Mouse (Mus musculus) cerebellum, postnatal 4 days (tissue): ENCODE measurements around the gene Bcat1.

Experiments
- DNase-seq, 2 experiments: peaks; one replicate each; pipeline ENCODE4 v3.0.0; 2022; ENCODE audit warnings: low spot score in 2 of 2, mixed read lengths in 1 of 2

The Bcat1 gene

DNA sequence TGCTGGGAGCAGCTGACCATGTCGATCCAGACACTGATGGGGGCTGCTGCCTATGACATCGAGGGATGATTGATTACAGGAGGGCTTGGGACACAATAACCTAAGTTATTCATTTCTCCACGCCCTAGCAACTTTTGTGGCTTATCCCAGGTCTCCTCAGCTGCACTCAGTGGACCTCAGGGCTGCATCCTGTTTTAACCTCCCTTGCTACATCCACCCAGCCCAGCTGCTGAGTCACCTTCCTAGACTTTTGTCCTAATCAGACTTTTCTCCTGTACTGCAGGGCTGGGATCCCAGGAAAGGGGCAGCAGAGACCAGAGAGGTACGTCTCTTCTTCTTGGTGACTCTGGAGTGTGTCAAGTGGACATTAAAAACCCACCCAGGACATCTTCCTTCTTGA lies 19.9 kb downstream of the Bcat1 start:
- no peak for DNase-seq

DNA sequence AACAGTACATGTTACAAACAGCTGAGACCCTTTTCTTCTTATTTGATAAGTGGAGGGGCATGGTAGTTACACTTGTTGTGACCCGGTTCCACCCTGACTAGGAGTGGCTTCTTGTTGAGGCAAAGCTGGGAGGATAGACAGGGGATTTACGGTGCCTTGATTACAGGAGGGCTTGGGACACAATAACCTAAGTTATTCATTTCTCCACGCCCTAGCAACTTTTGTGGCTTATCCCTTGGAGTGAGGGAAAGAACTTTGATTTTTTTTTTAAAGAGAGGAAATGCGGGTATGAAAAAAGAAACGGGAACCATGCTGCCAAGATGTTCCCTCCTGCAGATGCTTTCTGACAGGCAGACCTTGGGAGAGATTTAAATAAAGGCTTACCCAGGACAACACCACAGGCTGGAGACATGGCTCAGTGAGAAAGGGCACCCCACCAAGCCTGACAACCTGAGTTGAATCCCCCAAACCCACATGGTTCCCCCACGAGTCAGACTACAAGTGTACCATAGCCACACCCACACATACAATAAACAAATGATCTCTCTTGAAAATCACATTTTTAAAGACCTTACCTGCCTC lies 20.6 kb downstream of the Bcat1 start:
- no peak for DNase-seq

DNA sequence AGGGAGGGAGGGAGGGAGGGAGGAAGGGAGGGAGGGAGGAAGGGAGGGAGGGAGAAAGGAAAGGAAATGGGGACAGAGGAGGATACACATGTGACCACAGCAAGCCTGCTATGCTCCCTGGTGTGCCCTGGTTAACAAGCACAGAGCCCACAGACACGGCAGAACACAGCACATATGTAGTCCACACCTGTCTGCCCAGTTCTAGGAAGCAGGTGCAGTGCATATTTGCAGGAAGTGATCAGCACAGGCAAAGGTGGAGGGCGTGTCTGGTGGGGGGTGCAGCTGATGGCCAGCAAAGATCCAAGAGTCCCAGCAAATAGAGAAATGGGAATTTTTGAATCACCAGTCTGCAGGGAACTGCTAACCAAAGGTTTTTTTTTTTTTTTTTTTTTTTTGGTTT lies 23.3 kb downstream of the Bcat1 start:
- DNase-seq = no peak

DNA sequence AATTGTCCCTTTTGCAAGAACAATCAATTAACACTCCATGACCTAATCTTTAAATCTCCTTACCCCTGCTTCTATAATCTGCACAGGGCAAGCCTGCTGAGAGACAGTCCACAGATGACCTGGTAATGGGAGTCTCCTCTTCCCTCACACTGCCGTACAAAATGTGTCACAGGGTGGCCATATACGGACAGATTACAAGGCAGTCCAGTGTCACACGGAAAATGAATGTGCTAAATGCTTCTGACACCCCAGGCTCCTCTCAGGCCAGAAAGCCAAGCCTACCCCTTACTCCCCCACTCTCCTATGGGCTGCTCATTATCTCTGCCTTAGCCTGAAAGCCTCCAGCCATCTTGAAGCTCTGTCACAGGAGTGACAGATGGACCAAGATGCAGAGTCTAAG lies 25.1 kb downstream of the Bcat1 start:
- no peak for DNase-seq

DNA sequence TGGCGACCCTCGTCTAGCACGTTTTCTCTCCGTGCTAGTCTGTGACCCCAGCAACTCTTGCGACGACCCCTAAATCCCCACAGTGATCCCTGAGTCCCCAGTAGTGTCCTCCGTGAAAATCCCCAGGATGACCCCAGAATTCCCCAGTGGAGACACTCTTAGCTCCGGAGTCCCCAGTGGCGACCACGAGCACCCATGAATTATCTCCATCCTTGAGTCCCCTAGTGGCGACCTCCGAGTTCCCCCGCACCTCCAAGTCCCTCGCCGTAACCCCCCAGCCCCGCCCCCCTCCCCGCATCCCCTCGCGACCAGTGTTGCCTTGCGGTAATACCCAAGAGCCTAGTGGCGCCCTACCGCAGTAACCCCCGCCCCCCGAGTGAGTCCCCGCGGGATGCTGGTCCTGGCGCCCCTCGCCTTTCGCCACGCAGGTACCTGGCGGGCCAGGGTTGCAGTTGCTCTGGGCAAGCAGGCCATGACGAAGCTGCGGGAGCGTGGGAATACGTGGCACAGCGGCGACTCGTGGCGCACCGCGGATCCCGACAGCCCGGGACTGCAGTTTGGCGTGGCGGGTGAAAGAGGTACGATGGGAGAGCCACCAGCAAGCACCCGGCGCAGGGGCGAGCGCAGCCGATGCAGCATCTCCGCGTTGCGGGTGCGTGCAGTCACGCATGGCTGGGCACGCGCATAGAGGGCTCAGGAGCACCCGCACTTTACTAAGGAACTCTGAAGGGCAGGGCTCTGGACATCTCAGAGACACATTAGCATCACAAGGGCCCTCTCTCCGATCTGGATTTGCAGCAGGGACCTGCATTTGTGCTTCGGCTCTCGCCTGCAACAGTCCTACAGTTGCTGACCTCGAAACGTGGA lies 27.6 kb downstream of the Bcat1 start:
- DNase-seq = peak; percentile 43 to 44

DNA sequence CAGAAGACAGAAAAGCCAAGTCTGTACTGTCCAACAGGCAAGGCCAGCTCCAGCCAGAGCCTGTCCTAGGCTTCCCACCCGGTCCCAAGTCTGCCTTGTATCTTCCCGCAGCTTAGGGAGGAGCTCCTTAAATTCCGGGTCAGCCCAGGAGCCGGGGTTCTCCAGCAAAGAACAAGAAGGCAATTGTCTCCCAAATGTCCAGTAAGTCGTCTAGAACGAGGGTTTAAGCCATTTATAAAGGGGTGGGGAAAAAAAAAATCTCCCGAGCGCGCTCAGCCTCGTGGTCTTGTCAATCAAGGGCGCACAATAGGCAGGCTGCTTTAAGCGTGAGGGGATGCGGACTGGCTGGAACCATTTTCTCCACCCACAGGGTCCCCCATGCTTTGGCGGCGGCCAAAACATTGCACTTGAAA lies 28.5 kb downstream of the Bcat1 start:
- peak in 1 of 2 experiments; percentile 52 for DNase-seq

DNA sequence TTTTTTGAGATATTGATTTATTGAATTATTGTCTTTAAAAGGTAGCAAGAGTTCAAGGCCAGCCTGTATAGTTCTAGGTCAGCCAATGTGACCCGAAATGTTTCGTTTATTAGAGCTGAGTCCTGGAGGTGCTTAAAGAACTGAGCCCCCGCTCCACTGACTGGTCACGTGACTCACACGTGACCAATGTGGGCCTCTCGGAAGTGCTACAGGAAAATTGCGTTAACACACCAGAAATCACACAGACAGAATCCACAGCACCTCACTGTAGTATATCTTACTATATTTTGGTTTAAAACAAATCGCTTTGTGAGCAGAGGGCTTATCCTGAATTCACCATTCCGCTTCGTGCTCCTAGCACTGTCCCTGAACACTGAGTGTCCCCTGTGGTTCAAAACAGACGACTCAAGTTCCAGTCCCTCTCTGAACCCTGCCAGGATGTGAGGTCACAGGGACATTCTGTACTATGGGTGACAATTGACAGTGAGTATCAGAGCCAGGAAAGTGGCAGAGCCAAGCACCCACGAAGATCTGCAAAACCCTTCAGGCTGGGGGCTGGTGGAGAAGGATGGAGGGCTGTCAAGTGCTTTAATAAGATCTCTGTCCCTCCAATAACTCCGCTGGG lies 29.6 kb downstream of the Bcat1 start:
- no peak for DNase-seq

DNA sequence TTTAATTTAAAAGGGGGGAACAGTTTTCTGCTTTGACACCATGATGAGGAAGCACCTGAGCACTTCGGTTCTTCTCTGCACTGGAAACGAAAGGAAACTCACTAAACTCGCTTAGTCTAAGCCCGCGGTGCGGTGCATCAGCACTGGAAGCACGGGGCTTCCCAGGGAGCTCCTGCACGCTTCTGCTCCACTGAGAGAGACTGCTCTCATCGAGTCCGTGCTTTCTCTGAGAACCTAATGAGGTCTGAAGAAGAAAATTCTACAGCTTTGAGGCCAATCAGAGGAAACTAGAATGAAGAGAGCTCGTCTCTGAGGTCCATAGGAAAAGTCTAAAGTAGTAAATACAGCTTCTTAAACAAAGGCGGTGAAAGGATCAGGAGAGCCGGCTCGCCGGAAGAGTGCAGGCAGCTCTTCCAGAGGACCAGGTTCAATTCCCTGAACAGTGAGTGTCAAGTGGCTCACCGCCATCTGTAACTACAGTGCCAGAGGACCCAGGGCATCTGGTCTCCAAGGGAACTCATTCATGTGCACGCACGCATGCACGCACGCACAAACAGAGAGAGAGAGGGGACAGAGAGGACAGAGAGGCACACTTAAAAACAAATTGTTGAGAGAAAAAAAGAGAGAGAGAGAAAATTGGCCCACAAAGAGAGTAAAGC lies 30.9 kb downstream of the Bcat1 start:
- no peak for DNase-seq

DNA sequence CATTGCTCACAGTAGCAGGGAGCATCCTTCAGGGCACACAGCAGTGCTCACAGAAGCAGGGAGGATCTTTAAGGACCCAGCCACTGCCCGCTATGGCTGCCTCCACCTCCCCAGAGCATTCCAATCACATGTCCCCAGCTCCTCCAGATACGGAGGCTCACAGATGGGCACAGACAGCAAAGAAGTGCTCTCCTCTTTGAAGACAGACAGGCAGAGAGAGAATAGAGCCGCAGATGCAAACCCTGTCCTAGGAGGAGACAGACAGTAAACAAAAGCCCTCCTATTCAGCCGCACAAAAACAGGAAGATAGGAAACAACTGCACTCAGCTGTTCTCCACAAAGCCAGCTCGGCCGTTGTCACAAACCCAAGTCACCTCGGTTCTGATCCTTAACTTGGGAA lies 35.3 kb downstream of the Bcat1 start:
- DNase-seq = no peak

DNA sequence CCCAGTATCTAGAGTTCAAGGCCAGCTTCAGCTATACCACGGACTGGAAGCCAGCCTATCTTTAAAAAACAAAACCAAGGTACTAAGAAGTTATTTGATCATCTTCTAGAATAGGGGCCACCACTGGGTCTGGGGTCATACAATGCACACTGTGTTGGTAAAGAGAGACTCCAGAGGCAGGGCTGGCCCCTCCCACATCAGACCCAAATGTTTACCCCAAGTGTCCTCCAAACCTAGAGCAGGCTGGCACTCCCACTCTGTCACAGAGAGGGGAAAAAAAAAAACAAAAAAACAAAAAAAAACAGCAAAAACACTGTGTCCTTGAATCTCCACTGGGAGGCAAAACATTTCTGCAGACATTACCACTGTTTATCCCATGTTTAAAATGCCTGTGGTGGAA lies 38.4 kb downstream of the Bcat1 start:
- DNase-seq = no peak

DNA sequence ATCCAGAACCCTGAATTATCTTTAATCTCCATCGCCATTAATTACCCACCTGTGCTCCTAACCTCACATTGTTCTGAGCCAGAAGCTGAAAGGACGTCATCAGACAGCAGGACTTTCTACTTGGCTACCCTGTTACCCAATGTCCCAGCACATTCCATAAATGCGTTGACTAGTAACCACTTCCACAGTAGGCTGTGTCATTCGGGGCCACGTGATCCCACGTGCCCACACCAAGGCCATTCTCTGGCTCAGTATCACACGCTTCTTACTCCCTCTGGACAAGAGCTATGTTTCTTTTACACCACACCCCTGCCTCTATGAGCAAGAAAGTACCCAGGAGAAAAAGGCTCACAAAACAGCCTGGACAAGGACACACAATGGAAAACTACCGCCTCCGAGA lies 40.6 kb downstream of the Bcat1 start:
- no peak for DNase-seq

DNA sequence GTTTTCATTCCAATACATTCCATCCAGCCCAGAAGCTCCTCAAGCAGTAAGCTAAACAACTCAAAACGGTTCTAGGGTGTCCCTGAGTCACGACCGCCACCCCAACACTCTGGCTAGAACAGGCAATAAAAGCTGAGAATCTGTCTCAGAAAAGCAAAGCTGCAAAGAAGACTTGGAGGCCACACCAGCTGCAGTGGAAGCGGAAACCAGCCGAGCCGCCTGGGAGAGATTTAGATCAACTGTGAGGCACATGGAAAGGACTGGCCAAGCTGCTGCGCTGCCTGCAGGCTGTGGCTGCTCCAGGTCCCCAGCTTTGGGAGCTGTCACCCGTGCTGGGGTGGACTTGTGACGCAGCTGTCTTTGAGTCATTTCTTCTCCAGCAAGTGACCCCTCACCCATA lies 45.4 kb downstream of the Bcat1 start:
- DNase-seq = no peak

DNA sequence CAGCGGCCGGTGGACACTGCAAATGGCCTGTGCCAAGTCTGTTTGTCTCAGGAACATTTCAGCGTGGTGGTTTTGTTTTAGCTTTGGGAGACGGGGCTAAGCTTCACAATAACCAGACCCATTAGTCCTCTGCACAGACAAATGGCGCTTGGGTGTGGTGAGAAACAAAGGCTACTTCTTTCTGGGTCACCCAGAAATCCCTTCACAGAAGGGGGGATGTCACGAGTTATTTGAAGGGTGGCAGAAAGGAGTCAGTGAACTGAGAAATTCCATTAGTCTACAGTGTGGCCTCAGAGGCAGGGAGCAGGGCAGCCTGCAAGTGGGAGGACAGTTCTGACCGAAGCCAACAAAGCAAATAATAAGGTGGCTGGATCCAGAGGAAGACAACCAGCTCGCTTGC lies 52.0 kb downstream of the Bcat1 start:
- DNase-seq = no peak

DNA sequence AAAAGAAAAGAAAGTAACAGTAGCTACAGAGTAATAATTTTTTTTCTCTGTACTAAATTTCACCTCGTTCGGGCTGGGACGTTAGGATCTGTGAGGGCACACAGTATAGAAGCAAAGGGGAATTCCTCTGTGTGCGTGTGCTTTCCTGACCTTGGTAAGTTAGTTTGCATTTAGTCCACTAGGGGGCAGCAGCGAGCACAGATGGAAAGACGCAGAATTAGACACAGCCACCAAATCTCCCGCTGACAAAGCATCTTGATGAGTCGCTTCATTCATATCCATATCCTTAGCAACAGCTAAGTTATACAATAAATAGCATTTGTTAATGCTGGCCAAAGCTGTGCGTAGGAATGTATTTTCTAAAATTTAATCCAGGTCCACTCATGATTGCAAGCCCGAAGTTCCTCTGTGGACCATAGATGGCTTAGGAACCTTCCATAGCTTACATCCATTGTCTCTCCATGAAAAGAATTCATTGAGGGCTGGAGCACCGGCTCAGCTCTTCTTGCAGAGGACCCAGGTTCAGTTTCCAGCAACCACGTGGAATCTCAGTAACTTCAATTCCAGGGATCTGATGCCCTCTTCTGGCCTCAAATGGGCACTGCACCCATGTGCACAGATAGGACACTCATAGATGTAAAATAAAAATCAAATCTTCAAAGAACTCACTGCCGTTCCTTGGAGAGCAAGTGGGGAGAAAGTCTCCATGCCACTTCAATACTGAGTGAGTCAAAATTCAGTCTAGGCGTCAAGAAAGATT lies 52.8 kb downstream of the Bcat1 start:
- DNase-seq = peak in 1 of 2 experiments; percentile 51

DNA sequence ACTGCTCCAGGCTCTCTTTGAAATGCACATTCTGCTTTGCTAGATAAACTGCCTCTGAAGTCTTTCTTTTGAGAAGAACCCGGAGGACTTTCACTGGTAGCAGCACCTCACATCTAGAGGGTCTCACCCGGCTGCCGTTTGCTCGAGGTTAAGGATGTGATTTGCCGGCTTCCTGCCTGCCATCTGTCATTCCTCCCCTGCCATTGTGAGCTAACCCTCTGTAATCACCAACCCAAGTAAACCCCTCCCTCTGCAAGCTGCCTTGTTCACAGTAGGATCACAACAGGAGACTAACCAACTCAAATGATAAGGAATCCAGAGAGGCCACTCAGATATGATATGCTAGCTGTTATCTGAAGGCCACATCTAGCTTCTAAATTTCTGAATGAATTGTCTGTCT lies 53.6 kb downstream of the Bcat1 start:
- DNase-seq = no peak

DNA sequence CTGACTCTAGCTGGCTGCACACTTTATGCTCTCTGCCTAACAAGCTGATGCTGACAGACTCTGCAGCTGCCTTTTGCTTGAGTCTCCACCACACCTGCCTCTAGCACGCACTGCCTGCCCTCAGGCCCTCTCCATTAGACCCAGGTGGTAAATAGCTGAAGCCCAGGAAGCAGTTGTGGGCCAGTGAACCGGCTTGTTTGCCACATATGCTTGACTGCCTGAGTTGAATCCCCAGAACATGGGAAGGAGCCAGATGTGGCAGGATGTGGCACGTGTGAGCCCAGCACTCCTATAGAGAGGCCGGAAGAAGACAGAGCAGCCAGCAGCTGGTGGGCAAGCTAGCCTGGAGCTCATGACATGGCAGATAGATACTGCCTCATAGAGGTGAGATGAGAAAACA lies 55.4 kb downstream of the Bcat1 start:
- no peak for DNase-seq

DNA sequence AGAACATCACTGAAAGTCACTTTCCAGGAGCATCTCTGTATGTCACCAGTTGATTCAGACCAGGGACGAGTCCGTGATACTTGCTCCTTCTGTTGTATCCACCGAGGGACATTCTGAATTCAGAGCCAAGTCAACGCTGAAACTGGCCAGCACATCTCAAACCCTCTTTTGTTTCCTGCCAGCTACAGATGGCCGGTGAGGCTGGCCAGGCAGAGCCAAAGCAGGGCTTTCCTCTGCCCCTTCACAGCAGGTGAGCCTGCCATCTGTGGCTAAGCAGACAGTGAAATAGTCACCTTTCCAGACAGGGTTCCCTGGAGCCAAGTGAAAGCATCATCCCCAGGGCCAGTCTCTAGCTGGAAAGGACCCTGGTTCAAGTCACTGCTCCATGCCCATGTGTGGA lies 57.7 kb downstream of the Bcat1 start:
- peak in 1 of 2 experiments; percentile 71 for DNase-seq

DNA sequence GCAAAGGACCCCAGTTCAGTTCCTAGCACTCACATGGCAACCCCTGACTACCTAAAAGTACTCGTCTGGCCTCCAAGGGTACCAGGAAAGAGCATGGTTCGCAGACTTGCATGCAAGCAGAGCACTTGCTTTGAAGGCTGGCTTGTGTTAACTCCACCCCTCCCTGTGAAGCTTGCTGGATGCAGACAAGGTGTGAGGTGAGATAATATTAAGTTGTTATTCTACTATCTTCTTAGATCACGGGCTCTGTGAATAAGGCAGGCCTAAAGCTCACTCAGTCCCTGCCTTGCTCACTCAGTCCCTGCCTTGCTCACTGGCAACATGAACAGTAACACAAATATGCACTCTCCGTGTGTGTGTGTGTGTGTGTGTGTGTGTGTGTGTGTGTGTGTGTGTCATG lies 58.5 kb downstream of the Bcat1 start:
- DNase-seq = no peak

DNA sequence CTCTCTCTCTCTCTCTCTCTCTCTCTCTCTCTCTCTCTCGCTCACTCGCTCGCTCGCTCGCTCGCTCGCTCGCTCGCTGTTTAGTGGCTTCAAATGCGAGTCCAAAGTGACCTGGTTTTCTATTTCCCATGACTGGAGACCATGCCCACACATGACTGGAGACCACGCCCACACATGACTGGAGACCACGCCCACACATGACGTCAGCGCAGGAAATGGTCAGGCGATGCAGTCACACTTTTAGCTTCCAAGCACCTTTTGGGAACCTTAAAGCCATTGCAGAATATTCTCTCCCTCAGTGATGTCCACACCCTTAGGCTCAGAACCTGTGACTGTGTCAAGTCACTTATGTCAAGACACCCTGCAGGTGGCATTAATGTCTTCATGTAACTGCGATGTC lies 59.3 kb downstream of the Bcat1 start:
- no peak for DNase-seq

DNA sequence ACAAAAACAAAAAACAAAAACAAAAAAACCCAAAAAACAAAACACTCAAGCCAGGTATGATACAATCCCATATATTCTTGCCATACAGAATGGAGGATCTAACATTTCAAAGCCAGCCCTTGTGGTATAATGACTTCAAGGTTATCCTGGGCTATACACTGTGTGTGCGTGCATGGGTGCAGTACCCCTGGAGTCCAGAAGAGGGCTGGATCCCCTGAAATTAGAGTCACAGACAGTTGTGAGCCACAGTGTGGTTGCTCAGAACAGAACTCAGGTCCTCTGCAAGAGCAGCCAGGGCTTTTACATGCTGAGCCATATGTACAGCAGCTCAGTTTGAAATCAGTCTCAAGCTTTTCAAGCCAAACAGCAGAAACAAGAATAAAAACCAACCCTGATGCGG lies 61.0 kb downstream of the Bcat1 start:
- DNase-seq = no peak

DNA sequence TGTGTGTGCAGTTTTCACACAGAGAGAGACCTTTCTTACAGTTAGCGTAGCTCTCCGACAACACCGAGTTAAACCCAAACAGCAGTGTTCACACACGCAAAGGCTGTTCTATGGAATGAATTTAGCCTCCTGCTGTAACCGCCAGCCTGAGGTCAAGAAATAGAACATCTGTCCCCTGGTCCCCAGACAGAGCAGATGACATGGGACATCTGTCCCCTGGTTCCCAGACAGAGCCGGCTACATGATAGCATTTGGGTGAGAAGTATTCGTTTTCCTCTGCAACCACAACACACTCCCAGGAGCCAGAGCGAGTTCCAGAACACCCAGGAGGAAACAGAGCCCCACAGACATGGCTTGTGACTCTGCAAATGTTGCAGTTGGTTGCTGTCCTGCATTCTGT lies 63.3 kb downstream of the Bcat1 start:
- DNase-seq = no peak

DNA sequence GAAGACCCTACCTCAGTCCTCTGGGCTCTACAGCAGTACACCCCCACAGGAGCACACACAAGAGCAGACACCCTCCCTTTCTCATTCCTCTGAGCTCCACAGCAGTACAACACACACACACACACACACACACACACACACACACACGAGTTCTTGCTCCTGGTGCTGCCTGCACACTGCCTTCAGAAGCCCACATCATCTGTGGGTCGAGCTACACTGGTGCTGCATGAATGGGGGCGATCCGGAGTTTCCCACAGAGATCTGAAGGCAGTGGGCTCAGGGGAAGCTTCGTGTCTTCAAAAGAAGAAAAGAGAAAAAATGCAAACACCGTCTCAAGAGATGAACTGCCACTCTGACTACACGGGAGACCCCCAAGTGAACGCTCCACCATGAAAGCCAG lies 64.8 kb downstream of the Bcat1 start:
- DNase-seq = no peak
